Mouse (Mus musculus) urinary bladder, postnatal 25 days (tissue): ENCODE measurements around the gene Serpine1.

ENCODE experiments used
- DNase-seq: peaks from one replicate; pipeline ENCODE4 v3.0.0; 2022; ENCODE audit warnings: low spot score

The Serpine1 gene

DNA sequence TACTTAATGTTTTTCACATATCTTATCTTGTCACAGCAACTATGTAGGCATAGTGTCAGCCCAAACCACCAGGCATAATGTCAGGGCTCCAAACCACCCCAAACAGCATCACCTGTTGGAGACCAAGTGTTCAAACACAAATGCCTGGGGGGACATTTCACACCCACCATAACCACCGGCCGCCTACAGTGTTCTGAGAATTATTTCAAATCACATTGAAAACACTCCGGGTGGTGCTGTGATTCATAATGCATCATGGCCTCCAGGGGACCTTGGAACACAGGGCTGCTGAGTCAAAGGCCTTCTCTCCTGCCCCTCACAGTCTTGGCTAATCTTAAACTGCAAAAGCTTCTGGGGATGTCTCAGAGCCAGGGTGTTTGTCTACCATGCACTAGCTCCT lies 56.2 kb downstream of the Serpine1 start:
- no peak for DNase-seq

DNA sequence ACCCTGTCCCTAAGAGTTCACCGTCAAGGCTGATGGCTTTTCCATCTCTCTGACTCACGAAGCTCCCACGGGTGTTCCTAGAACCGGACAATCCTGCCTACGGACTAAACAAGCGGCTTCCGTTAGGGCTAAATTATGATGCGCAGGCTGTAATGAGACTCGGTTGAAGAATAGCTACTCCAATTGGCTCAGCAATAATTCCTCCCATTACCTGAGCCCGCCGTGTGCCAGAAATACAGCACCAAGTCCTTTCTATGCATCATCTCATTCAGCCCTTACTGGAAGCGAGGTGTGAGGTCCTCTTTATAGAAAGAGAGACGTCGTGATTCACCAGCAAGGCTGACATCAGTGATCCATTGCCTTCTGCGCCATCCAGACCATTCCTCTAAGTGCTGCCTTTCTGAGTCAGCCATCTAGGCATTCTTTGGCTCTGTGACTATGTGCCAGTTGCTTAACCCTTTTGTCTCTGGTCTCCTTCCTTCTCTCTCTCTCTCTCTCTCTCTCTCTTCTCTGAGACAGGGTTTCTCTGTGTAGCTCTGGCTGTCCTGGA lies 59.6 kb downstream of the Serpine1 start:
- no peak for DNase-seq
